Mouse (Mus musculus): Measurements from ENCODE around the gene Gpr37l1. TPM values are rescaled to one million over a fixed set of nuclear protein-coding genes. Genes with fewer than 3 reads are reported as not detected.
"Not testable (repeated sequence)": the region's sequence is repeated elsewhere in the genome, so short reads cannot be mapped to it uniquely, and the experiment has no call there.

Gene Gpr37l1
- polyA plus RNA-seq, 1 experiment: not detected

DNA sequence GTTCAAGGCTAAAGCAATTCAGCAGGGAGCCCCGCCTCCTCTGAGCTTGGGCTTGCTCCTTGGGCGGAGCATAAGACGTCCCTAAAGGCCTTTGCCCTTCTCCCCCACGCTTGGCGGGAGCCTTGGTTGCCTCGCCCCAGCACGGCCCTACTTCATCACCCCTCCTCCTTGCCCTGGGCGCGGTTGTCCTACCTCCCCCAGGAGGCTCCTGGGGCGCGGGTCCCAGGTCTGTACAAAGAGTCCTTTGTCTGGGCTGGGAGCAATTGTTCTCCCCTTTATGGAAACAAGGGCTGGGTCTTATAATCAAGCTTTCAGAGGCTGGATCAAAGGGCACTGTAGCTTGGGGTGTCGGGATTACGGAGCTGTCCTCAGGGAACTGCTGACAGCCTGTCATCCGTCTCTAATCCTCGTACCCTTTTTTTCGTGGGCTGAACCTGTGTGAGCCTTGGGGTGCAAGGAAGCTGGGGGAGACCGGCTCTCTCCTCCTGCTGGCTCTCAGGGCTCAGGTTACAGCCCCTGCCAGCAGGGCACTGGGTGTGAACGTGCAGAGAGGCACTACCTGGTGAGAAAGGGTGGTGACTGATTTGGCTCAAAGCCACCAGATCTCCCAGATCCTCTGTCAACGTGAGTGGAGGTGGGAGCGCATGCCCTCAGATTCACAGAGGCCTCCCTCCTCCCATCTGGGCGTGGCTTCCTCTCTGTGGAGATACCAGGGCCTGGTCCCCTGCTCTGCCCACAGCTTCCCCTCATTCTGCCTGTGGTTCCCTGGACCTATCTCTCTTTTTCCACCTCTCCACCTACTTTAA is 31.7 kb upstream of the Gpr37l1 start:
- Histone ChIP-seq H3K27ac (ENCODE audit: insufficient read depth, low read depth, low read length) (no peak overlapping the region), H3K4me1 (ENCODE audit: control insufficient read depth, insufficient read depth, low read length) (peaks cover 3% of the 10 kb centered on the region; the same call in 1 of the 2 replicates), H3K4me3 (ENCODE audit: insufficient read depth, low read depth, low read length) (no peak overlapping the region)
- 35% methylated on average over 21 of the region's 21 CpGs for WGBS
- TF ChIP-seq CTCF (IDR thresholded peaks at IDR 0.05; ENCODE audit: insufficient read depth, low read depth, low read length): no peak
- no peak for TF ChIP-seq POLR2A (IDR thresholded peaks at IDR 0.05; ENCODE audit: insufficient read depth, low read depth, low read length)

- no peak for TF ChIP-seq CTCF (IDR thresholded peaks at IDR 0.05; ENCODE audit: insufficient read depth, low read depth, low read length)
- no peak for TF ChIP-seq POLR2A (IDR thresholded peaks at IDR 0.05; ENCODE audit: insufficient read depth, low read depth, low read length)
- Histone ChIP-seq H3K4me1 (ENCODE audit: control insufficient read depth, insufficient read depth, low read length) (peaks cover 3% of the 10 kb centered on the region; the same call in 1 of the 2 replicates), H3K27ac (ENCODE audit: insufficient read depth, low read depth, low read length) (no peak overlapping the region), H3K4me3 (ENCODE audit: insufficient read depth, low read depth, low read length) (no peak overlapping the region)
- 67% methylated on average over 5 of the region's 5 CpGs for WGBS
Measured at GRCm38 (mm10) chr1:135198412-135198811, 30.9 kb upstream of the Gpr37l1 start.

GRCm38 (mm10) chr1:135195907-135196440 is 28.5 kb upstream of the Gpr37l1 start:
- no peak for TF ChIP-seq POLR2A (IDR thresholded peaks at IDR 0.05; ENCODE audit: insufficient read depth, low read depth, low read length)
- no peak for TF ChIP-seq CTCF (IDR thresholded peaks at IDR 0.05; ENCODE audit: insufficient read depth, low read depth, low read length)
- Histone ChIP-seq H3K4me3 (ENCODE audit: insufficient read depth, low read depth, low read length) (no peak overlapping the region), H3K27ac (ENCODE audit: insufficient read depth, low read depth, low read length) (no peak overlapping the region), H3K4me1 (ENCODE audit: control insufficient read depth, insufficient read depth, low read length) (peaks cover 3% of the 10 kb centered on the region; the same call in 1 of the 2 replicates)
- WGBS: 90% methylated on average over 6 of the region's 6 CpGs

DNA sequence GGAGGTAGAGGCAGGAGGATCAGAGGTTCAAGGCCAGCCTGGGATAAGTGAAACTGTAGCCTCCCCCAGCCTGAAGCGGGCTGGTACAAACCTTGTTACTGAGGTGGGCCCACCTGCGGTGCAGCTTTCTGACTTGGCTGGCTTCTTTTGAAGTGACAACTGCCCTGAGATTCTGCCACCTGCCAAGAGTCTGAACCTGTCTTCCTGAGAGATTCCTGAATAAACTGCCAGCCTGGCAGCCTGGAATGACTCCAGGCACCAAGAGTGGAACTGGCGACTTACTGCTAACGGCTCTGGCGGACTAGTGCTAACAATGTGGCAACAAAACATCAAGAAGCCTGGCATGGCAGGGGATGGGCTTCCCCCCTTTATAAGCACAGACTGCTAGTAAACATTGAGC is 26.9 kb upstream of the Gpr37l1 start:
- H3K4me3 ChIP-seq (ENCODE audit: insufficient read depth, low read depth, low read length); H3K27ac ChIP-seq (ENCODE audit: insufficient read depth, low read depth, low read length); H3K4me1 ChIP-seq (ENCODE audit: control insufficient read depth, insufficient read depth, low read length): not testable (repeated sequence)
- WGBS: 82% methylated on average over 5 of the region's 5 CpGs

DNA sequence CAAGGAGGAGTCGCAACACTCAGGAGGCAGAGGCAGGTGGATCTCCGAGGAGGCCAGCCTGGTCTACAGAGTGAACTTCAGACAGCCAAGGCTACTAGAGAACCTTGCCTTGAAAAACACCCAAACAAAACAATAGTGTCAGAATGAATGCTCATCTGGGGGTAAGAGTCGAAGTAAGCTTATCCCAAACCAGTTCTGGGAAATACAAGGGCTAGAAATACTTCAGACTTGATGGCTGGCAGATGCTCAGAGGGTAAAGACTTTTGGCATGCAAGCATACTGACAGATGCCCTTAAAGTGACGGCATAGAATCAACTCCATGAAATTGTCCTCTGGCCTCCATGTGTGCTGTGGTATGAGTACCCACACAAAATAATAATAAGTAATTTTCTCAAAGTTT is 21.7 kb upstream of the Gpr37l1 start:
- 92% methylated on average over 4 of the region's 4 CpGs for WGBS
- Histone ChIP-seq H3K27ac (ENCODE audit: insufficient read depth, low read depth, low read length) (no peak overlapping the region), H3K4me1 (ENCODE audit: control insufficient read depth, insufficient read depth, low read length) (peaks cover 4% of the 10 kb centered on the region), H3K4me3 (ENCODE audit: insufficient read depth, low read depth, low read length) (no peak overlapping the region)
- TF ChIP-seq POLR2A (IDR thresholded peaks at IDR 0.05; ENCODE audit: insufficient read depth, low read depth, low read length) (no peak), CTCF (IDR thresholded peaks at IDR 0.05; ENCODE audit: insufficient read depth, low read depth, low read length) (no peak)

DNA sequence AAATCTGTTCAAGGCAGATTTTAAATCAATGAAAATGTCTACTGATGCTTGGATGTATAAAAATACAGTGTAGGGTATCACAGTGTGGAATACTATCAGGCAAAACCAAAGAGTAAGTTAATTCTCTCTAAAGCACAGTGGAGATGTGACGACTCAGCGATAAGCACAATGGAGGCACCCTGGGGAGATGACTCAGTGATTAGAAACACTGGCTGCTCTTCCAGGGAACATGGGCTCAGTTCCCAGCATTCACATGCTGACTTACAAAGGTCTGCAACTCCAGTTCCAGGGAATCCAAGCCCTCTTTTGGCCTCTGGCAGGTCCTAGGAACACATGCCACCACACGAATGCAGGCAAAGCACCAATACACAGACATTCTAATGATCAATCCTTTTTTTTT is 20.7 kb upstream of the Gpr37l1 start:
- Histone ChIP-seq H3K4me3 (ENCODE audit: insufficient read depth, low read depth, low read length) (no peak overlapping the region), H3K4me1 (ENCODE audit: control insufficient read depth, insufficient read depth, low read length) (peaks cover 13% of the 10 kb centered on the region), H3K27ac (ENCODE audit: insufficient read depth, low read depth, low read length) (no peak overlapping the region)
- TF ChIP-seq CTCF (IDR thresholded peaks at IDR 0.05; ENCODE audit: insufficient read depth, low read depth, low read length): no peak
- no peak for TF ChIP-seq POLR2A (IDR thresholded peaks at IDR 0.05; ENCODE audit: insufficient read depth, low read depth, low read length)
- 9% methylated on average over 3 of the region's 3 CpGs for WGBS

- H3K4me1 ChIP-seq (ENCODE audit: control insufficient read depth, insufficient read depth, low read length): peaks cover 17% of the 10 kb centered on the region
- WGBS: 56% methylated on average over 2 of the region's 2 CpGs
- H3K27ac ChIP-seq (ENCODE audit: insufficient read depth, low read depth, low read length); H3K4me3 ChIP-seq (ENCODE audit: insufficient read depth, low read depth, low read length): not testable (repeated sequence)
Measured at GRCm38 (mm10) chr1:135187016-135187415, 19.5 kb upstream of the Gpr37l1 start.

GRCm38 (mm10) chr1:135186427-135186826 is 18.9 kb upstream of the Gpr37l1 start:
- Histone ChIP-seq H3K4me1 (ENCODE audit: control insufficient read depth, insufficient read depth, low read length) (peaks cover 17% of the 10 kb centered on the region), H3K4me3 (ENCODE audit: insufficient read depth, low read depth, low read length) (no peak overlapping the region), H3K27ac (ENCODE audit: insufficient read depth, low read depth, low read length) (no peak overlapping the region)
- WGBS: 45% methylated on average over 8 of the region's 8 CpGs
- no peak for TF ChIP-seq POLR2A (IDR thresholded peaks at IDR 0.05; ENCODE audit: insufficient read depth, low read depth, low read length)
- TF ChIP-seq CTCF (IDR thresholded peaks at IDR 0.05; ENCODE audit: insufficient read depth, low read depth, low read length): no peak

- TF ChIP-seq CTCF (IDR thresholded peaks at IDR 0.05; ENCODE audit: insufficient read depth, low read depth, low read length) (no peak), POLR2A (IDR thresholded peaks at IDR 0.05; ENCODE audit: insufficient read depth, low read depth, low read length) (no peak)
- H3K27ac ChIP-seq (ENCODE audit: insufficient read depth, low read depth, low read length): no peak overlapping the region
- WGBS: 80% methylated on average over 5 of the region's 5 CpGs
- no peak overlapping the region for H3K4me3 ChIP-seq (ENCODE audit: insufficient read depth, low read depth, low read length)
- peaks cover 17% of the 10 kb centered on the region for H3K4me1 ChIP-seq (ENCODE audit: control insufficient read depth, insufficient read depth, low read length)
Measured at GRCm38 (mm10) chr1:135185936-135186335, 18.5 kb upstream of the Gpr37l1 start.
